Mouse (Mus musculus): ENCODE measurements around the gene Coq8b. TPM values are rescaled to one million over a fixed set of nuclear protein-coding genes. Genes with fewer than 3 reads are reported as not detected.

Coq8b gene
- total and polyA plus RNA-seq, 2 experiments from 2014 or later, result 15.1 to 26.0 TPM

- Histone ChIP-seq H3K4me1 (ENCODE audit: insufficient read depth, low read length) (peaks cover 33% of the 10 kb centered on the region), H3K9me3 (ENCODE audit: low read length) (no peaks in the 10 kb centered on the region), H3K4me2 (ENCODE audit: low read depth, low read length, poor library complexity, severe bottlenecking) (peak overlapping the region; percentile 91), H3K4me3 (ENCODE audit: low read depth, low read length) (peak overlapping the region; percentile 78), H3K27ac (ENCODE audit: low read depth, low read length) (no peak overlapping the region), H3K9ac (replicated peaks; ENCODE audit: low read length, poor library complexity, severe bottlenecking) (peak overlapping the region; percentile 86), H3K36me3 (ENCODE audit: insufficient read depth, low read length) (no peaks in the 10 kb centered on the region), H3K27me3 (ENCODE audit: insufficient read depth, low read length) (no peaks in the 10 kb centered on the region)
- ATAC-seq (ENCODE audit: low FRiP score), result no peak
- 73% methylated on average over 11 of the region's 11 CpGs for WGBS
- DNase-seq (ENCODE audit: low spot score), result no peak
- TF ChIP-seq CTCF (IDR thresholded peaks at IDR 0.05), result no peak
Observed at GRCm38 (mm10) chr7:27224877-27225575, 7.8 kb upstream of the Coq8b start.

GRCm38 (mm10) chr7:27227276-27227675 is 5.5 kb upstream of the Coq8b start:
- Histone ChIP-seq H3K9ac (replicated peaks; ENCODE audit: low read length, poor library complexity, severe bottlenecking) (peak overlapping the region; percentile 86), H3K9me3 (ENCODE audit: low read length) (no peaks in the 10 kb centered on the region), H3K36me3 (ENCODE audit: insufficient read depth, low read length) (no peaks in the 10 kb centered on the region), H3K27me3 (ENCODE audit: insufficient read depth, low read length) (no peaks in the 10 kb centered on the region), H3K4me2 (ENCODE audit: low read depth, low read length, poor library complexity, severe bottlenecking) (peak overlapping the region; percentile 91), H3K27ac (ENCODE audit: low read depth, low read length) (peak overlapping the region; percentile 81; the same call in 1 of the 2 replicates), H3K4me1 (ENCODE audit: insufficient read depth, low read length) (peaks cover 33% of the 10 kb centered on the region), H3K4me3 (ENCODE audit: low read depth, low read length) (peak overlapping the region; percentile 78)
- ATAC-seq (ENCODE audit: low FRiP score) (no peak), DNase-seq (ENCODE audit: low spot score) (no peak)
- TF ChIP-seq CTCF (IDR thresholded peaks at IDR 0.05), result no peak
- 26% methylated on average over 9 of the region's 9 CpGs for WGBS

GRCm38 (mm10) chr7:27227676-27228075 is 5.1 kb upstream of the Coq8b start:
- DNase-seq (ENCODE audit: low spot score), result peak; percentile 6

GRCm38 (mm10) chr7:27228281-27228821 is 4.5 kb upstream of the Coq8b start, which contains the start of gene Itpkc:
Gene Itpkc, minus strand, starts transcription at chr7:27228661.
- H3K4me2 ChIP-seq (ENCODE audit: low read depth, low read length, poor library complexity, severe bottlenecking), result peak within 1 kb of the TSS; percentile 91
- peak within 1 kb of the TSS; percentile 78 for H3K4me3 ChIP-seq (ENCODE audit: low read depth, low read length)
- H3K36me3 ChIP-seq (ENCODE audit: insufficient read depth, low read length), result no peaks in the 10 kb centered on the region
- TF ChIP-seq CTCF (IDR thresholded peaks at IDR 0.05), result peak; percentile 46
- H3K27me3 ChIP-seq (ENCODE audit: insufficient read depth, low read length), result no peaks in the 10 kb centered on the region
- under 1% methylated on average over 48 of the region's 49 CpGs for WGBS
- peaks cover 33% of the 10 kb centered on the region for H3K4me1 ChIP-seq (ENCODE audit: insufficient read depth, low read length)
- H3K9ac ChIP-seq (replicated peaks; ENCODE audit: low read length, poor library complexity, severe bottlenecking), result peak within 1 kb of the TSS; percentile 86
- no peaks in the 10 kb centered on the region for H3K9me3 ChIP-seq (ENCODE audit: low read length)
- peak within 1 kb of the TSS; percentile 81 for H3K27ac ChIP-seq (ENCODE audit: low read depth, low read length)
- DNase-seq (ENCODE audit: low spot score) (peak; percentile 96), ATAC-seq (ENCODE audit: low FRiP score) (peak; percentile 77)

More at GRCm38 (mm10) chr7:27227676-27228075, 5.1 kb upstream of the Coq8b start:
- Histone ChIP-seq H3K27ac (ENCODE audit: low read depth, low read length) (peak overlapping the region; percentile 81), H3K36me3 (ENCODE audit: insufficient read depth, low read length) (no peaks in the 10 kb centered on the region), H3K9me3 (ENCODE audit: low read length) (no peaks in the 10 kb centered on the region), H3K4me1 (ENCODE audit: insufficient read depth, low read length) (peaks cover 33% of the 10 kb centered on the region), H3K9ac (replicated peaks; ENCODE audit: low read length, poor library complexity, severe bottlenecking) (peak overlapping the region; percentile 86), H3K4me2 (ENCODE audit: low read depth, low read length, poor library complexity, severe bottlenecking) (peak overlapping the region; percentile 91), H3K27me3 (ENCODE audit: insufficient read depth, low read length) (no peaks in the 10 kb centered on the region), H3K4me3 (ENCODE audit: low read depth, low read length) (peak overlapping the region; percentile 78)
- 1% methylated on average over 10 of the region's 10 CpGs for WGBS
- TF ChIP-seq CTCF (IDR thresholded peaks at IDR 0.05), result no peak
- no peak for ATAC-seq (ENCODE audit: low FRiP score)

- H3K4me2 ChIP-seq (ENCODE audit: low read depth, low read length, poor library complexity, severe bottlenecking), result peak overlapping the region; percentile 91
- no peaks in the 10 kb centered on the region for H3K9me3 ChIP-seq (ENCODE audit: low read length)
- ATAC-seq (ENCODE audit: low FRiP score) (no peak; the same call in 1 of the 2 replicates), DNase-seq (ENCODE audit: low spot score) (no peak)
- peak overlapping the region; percentile 78 for H3K4me3 ChIP-seq (ENCODE audit: low read depth, low read length)
- TF ChIP-seq CTCF (IDR thresholded peaks at IDR 0.05), result no peak
- peak overlapping the region; percentile 81 for H3K27ac ChIP-seq (ENCODE audit: low read depth, low read length)
- H3K4me1 ChIP-seq (ENCODE audit: insufficient read depth, low read length), result peaks cover 35% of the 10 kb centered on the region
- no peaks in the 10 kb centered on the region for H3K36me3 ChIP-seq (ENCODE audit: insufficient read depth, low read length)
- 15% methylated on average over 6 of the region's 6 CpGs for WGBS
- H3K9ac ChIP-seq (replicated peaks; ENCODE audit: low read length, poor library complexity, severe bottlenecking), result peak overlapping the region; percentile 86; the same call in 1 of the 2 replicates
- H3K27me3 ChIP-seq (ENCODE audit: insufficient read depth, low read length), result no peaks in the 10 kb centered on the region
Observed at GRCm38 (mm10) chr7:27228865-27229264, 4.0 kb upstream of the Coq8b start.

GRCm38 (mm10) chr7:27230781-27231180 is 2.0 kb upstream of the Coq8b start:
- Histone ChIP-seq H3K27me3 (ENCODE audit: insufficient read depth, low read length) (no peaks in the 10 kb centered on the region), H3K4me3 (ENCODE audit: low read depth, low read length) (no peak overlapping the region), H3K36me3 (ENCODE audit: insufficient read depth, low read length) (no peaks in the 10 kb centered on the region), H3K4me1 (ENCODE audit: insufficient read depth, low read length) (peaks cover 24% of the 10 kb centered on the region), H3K4me2 (ENCODE audit: low read depth, low read length, poor library complexity, severe bottlenecking) (no peak overlapping the region), H3K27ac (ENCODE audit: low read depth, low read length) (no peak overlapping the region), H3K9me3 (ENCODE audit: low read length) (no peaks in the 10 kb centered on the region), H3K9ac (replicated peaks; ENCODE audit: low read length, poor library complexity, severe bottlenecking) (no peak overlapping the region)
- no peak for ATAC-seq (ENCODE audit: low FRiP score)
- peak; percentile 32; the same call in 1 of the 2 replicates for TF ChIP-seq CTCF (IDR thresholded peaks at IDR 0.05)
- no peak for DNase-seq (ENCODE audit: low spot score)
- 76% methylated on average over 4 of the region's 4 CpGs for WGBS
